Mouse (Mus musculus): ENCODE results near the gene Nme6.

GRCm38 (mm10) chr9:109811980-109812379, 20.6 kb upstream of the Nme6 start, which contains the start of gene Spink8:
- TF ChIP-seq CTCF (IDR thresholded peaks at IDR 0.05; ENCODE audit: control insufficient read depth, insufficient read depth, insufficient replicate concordance, low read depth, low read length) (no peak), POLR2A (IDR thresholded peaks at IDR 0.05; ENCODE audit: control insufficient read depth, low read depth, low read length) (no peak)

Measured in testis, adult 2 months (tissue).